ENCODE assay signal across 23 mouse cellular contexts in the genomic region with DNA sequence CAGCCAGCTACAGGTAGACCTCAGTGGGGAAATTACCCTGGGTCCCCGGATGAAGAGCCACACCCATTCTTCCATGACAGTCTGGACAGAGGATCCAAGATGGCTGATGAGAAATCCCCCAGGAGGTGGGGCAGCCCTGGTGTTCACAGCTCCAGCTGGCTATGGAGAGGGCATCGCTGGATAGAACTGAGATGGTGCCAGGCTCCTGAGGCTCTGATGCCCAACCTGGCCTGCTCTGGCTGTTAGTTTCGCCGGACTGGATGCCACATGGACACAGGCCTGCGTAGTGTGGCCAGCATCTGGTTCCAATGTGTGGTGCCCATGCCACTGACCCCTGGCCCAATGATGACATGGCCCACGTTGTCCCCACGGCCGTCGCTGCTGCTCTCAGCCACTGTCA. TPM values are rescaled to one million over a fixed set of nuclear protein-coding genes. Genes with fewer than 3 reads are reported as not detected.
A peak's percentile ranks its signal among the peaks of the same experiment; 100 is the strongest.
DNase-seq lines count a peak whose midpoint lies in the region; ATAC-seq and TF ChIP-seq lines count a peak whose summit lies in the region.
"Had no signal": no experiment of that assay in that cellular context is flagged by ENCODE, and none has a peak within 500 bp of the region (broad histone marks: within the 10 kb centered on the region; RNA-seq: fewer than 3 reads in every experiment).

No protein-coding gene starts in this region.

- H3K27me3 ChIP-seq in embryonic facial prominence, embryonic 14.5 days (replicated peaks; ENCODE audit: control insufficient read depth, insufficient read depth, low read length), result no peaks in the 10 kb centered on the region
- H3K27me3 ChIP-seq in embryonic facial prominence, embryonic 10.5 days (replicated peaks; ENCODE audit: low read depth, poor library complexity, severe bottlenecking), result no peaks in the 10 kb centered on the region
- H3K27me3 ChIP-seq in kidney, embryonic 15.5 days, result no peaks in the 10 kb centered on the region
- H3K27me3 ChIP-seq: CH12.LX; embryonic facial prominence, embryonic 15.5 days; forebrain, embryonic 15.5 days; heart, embryonic 13.5 days; hindbrain, embryonic 12.5 days; Patski had no signal

- H3K36me3 ChIP-seq in embryonic facial prominence, embryonic 14.5 days (ENCODE audit: control insufficient read depth, insufficient read depth, low read length), result no peaks in the 10 kb centered on the region
- H3K36me3 ChIP-seq in embryonic facial prominence, embryonic 10.5 days (replicated peaks), result no peaks in the 10 kb centered on the region; the same call in 1 of the 2 replicates
- H3K36me3 ChIP-seq in kidney, embryonic 15.5 days, result no peaks in the 10 kb centered on the region
- H3K36me3 ChIP-seq: embryonic facial prominence, embryonic 15.5 days; forebrain, embryonic 15.5 days; heart, embryonic 13.5 days; hindbrain, embryonic 12.5 days had no signal

- H3K4me1 ChIP-seq in embryonic facial prominence, embryonic 14.5 days (ENCODE audit: control insufficient read depth, insufficient read depth, low read length), result no peaks in the 10 kb centered on the region
- H3K4me1 ChIP-seq in embryonic facial prominence, embryonic 10.5 days, result peaks cover 22% of the 10 kb centered on the region
- H3K4me1 ChIP-seq in kidney, embryonic 15.5 days, result peaks cover 20% of the 10 kb centered on the region
- no peaks in the 10 kb centered on the region for H3K4me1 ChIP-seq in bone marrow, adult 2 months (ENCODE audit: control insufficient read depth, insufficient read depth, low read length)

- 0 out of 2 replicates have a peak overlapping the region, but pooled peaks have one; percentile 1 for H3K9ac ChIP-seq in embryonic facial prominence, embryonic 14.5 days (ENCODE audit: low read depth, low read length)
- H3K9ac ChIP-seq in kidney, embryonic 15.5 days, result 0 out of 2 replicates have a peak overlapping the region, but pooled peaks have one; percentile 3
- H3K9ac ChIP-seq: embryonic facial prominence, embryonic 15.5 days; forebrain, embryonic 15.5 days; heart, embryonic 13.5 days; hindbrain, embryonic 12.5 days had no signal

- no peaks in the 10 kb centered on the region for H3K9me3 ChIP-seq in embryonic facial prominence, embryonic 14.5 days (ENCODE audit: control insufficient read depth, low read length)
- no peaks in the 10 kb centered on the region for H3K9me3 ChIP-seq in embryonic facial prominence, embryonic 10.5 days
- no peaks in the 10 kb centered on the region for H3K9me3 ChIP-seq in kidney, embryonic 15.5 days (replicated peaks)
- H3K9me3 ChIP-seq: embryonic facial prominence, embryonic 15.5 days; forebrain, embryonic 15.5 days; heart, embryonic 13.5 days; hindbrain, embryonic 12.5 days had no signal

- DNase-seq in embryonic facial prominence, embryonic 14.5 days (ENCODE audit: low spot score), result no peak
- DNase-seq in embryonic facial prominence, embryonic 10.5 days (ENCODE audit: low spot score), result no peak
- DNase-seq in kidney, postnatal 25 days, result no peak
- peak; percentile 20 for DNase-seq in skeletal muscle tissue, adult 2 months (ENCODE audit: low read depth, low spot score)
- DNase-seq: adrenal gland, postnatal 14 days; gastrocnemius, postnatal 36 days; heart, adult 11 months; heart, postnatal 36 days had no signal

- TF ChIP-seq POLR2A in bone marrow, adult 2 months (IDR thresholded peaks at IDR 0.05; ENCODE audit: borderline replicate concordance, control insufficient read depth, low read depth, low read length), result peak; percentile 24; the same call in 1 of the 2 replicates

- no peak for TF ChIP-seq CTCF in bone marrow, adult 2 months (IDR thresholded peaks at IDR 0.05; ENCODE audit: control insufficient read depth, insufficient read depth, low read length)

- no peak for ATAC-seq in embryonic facial prominence, embryonic 14.5 days (ENCODE audit: low read depth)
- ATAC-seq in kidney, embryonic 15.5 days (replicated peaks; ENCODE audit: low FRiP score), result no peak
- ATAC-seq: activated CD4-positive, CD25-positive, alpha-beta regulatory T cell, adult 4 months; forebrain, embryonic 15.5 days; hindbrain, embryonic 16.5 days; Patski had no signal

- H3K4me3 ChIP-seq in embryonic facial prominence, embryonic 14.5 days (ENCODE audit: low read depth, low read length), result no peak overlapping the region
- H3K4me3 ChIP-seq in embryonic facial prominence, embryonic 10.5 days, result no peak overlapping the region
- no peak overlapping the region for H3K4me3 ChIP-seq in kidney, embryonic 15.5 days (replicated peaks)
- H3K4me3 ChIP-seq in bone marrow, adult 2 months (replicated peaks; ENCODE audit: control insufficient read depth, low read depth, low read length), result no peak overlapping the region
- H3K4me3 ChIP-seq: embryonic facial prominence, embryonic 15.5 days; erythroblast, embryonic 14.5 days; forebrain, embryonic 15.5 days; heart, embryonic 13.5 days; hindbrain, embryonic 12.5 days had no signal

- 75% methylated on average over 7 of the region's 9 CpGs for WGBS in embryonic facial prominence, embryonic 14.5 days
- WGBS in embryonic facial prominence, embryonic 10.5 days, result 86% methylated on average over 9 of the region's 9 CpGs
- WGBS in kidney, embryonic 15.5 days, result 90% methylated on average over 9 of the region's 9 CpGs
- 82% methylated on average over 9 of the region's 9 CpGs for WGBS in bone marrow, adult 2 months

- H3K4me2 ChIP-seq in embryonic facial prominence, embryonic 14.5 days (ENCODE audit: low read depth, low read length), result no peak overlapping the region
- no peak overlapping the region for H3K4me2 ChIP-seq in kidney, embryonic 15.5 days
- H3K4me2 ChIP-seq: embryonic facial prominence, embryonic 15.5 days; forebrain, embryonic 15.5 days; heart, embryonic 13.5 days; hindbrain, embryonic 12.5 days had no signal

- H3K27ac ChIP-seq in embryonic facial prominence, embryonic 14.5 days (replicated peaks; ENCODE audit: low read depth, low read length), result no peak overlapping the region
- H3K27ac ChIP-seq in embryonic facial prominence, embryonic 10.5 days (replicated peaks), result no peak overlapping the region
- H3K27ac ChIP-seq in kidney, embryonic 15.5 days, result no peak overlapping the region
- H3K27ac ChIP-seq in bone marrow, adult 2 months (ENCODE audit: control insufficient read depth, insufficient read depth, low read depth, low read length, poor library complexity), result no peak overlapping the region
- H3K27ac ChIP-seq: embryonic facial prominence, embryonic 15.5 days; forebrain, embryonic 15.5 days; heart, embryonic 13.5 days; hindbrain, embryonic 12.5 days had no signal

RNA-seq across cellular contexts. Expression of a gene that starts 8.2 kb away (rescaled TPM):
- 30.0 and 40.4 TPM in 2 replicates for polyA plus RNA-seq in embryonic facial prominence, embryonic 14.5 days (2014; fragmentation: Nextera tagmentation; extraction: Ambion mirVana)
- 31.5 and 31.8 TPM in 2 replicates for polyA plus RNA-seq in embryonic facial prominence, embryonic 10.5 days (2016; fragmentation: Nextera tagmentation; extraction: Ambion mirVana)
- 41.1 and 43.0 TPM in 2 replicates for polyA plus RNA-seq in kidney, embryonic 15.5 days (2015; fragmentation: Nextera tagmentation; extraction: Ambion mirVana)
- polyA plus RNA-seq in bone marrow, adult 2 months (2011; ENCODE audit: insufficient read depth, insufficient read length, low replicate concordance, missing spikeins), result 0.86 and 1.3 TPM in 2 replicates
- polyA plus RNA-seq: erythroblast, embryonic 14.5 days had no signal

RNA-seq across cellular contexts. Expression of a gene that starts 29.8 kb away (rescaled TPM):
- 0.90 and 1.9 TPM in 2 replicates for polyA plus RNA-seq in embryonic facial prominence, embryonic 14.5 days (2014; fragmentation: Nextera tagmentation; extraction: Ambion mirVana)
- polyA plus RNA-seq in embryonic facial prominence, embryonic 10.5 days (2016; fragmentation: Nextera tagmentation; extraction: Ambion mirVana), result 2.6 and 2.8 TPM in 2 replicates
- 2.7 and 2.9 TPM in 2 replicates for polyA plus RNA-seq in kidney, embryonic 15.5 days (2015; fragmentation: Nextera tagmentation; extraction: Ambion mirVana)
- not detected in 2 replicates for polyA plus RNA-seq in bone marrow, adult 2 months (2011; ENCODE audit: insufficient read depth, insufficient read length, low replicate concordance, missing spikeins)
- polyA plus RNA-seq: erythroblast, embryonic 14.5 days had no signal

RNA-seq across cellular contexts. Expression of a gene that starts 49.4 kb away (rescaled TPM):
- 48.3 and 52.6 TPM in 2 replicates for polyA plus RNA-seq in embryonic facial prominence, embryonic 14.5 days (2014; fragmentation: Nextera tagmentation; extraction: Ambion mirVana)
- polyA plus RNA-seq in embryonic facial prominence, embryonic 10.5 days (2016; fragmentation: Nextera tagmentation; extraction: Ambion mirVana), result 68.6 and 69.6 TPM in 2 replicates
- 50.2 and 57.4 TPM in 2 replicates for polyA plus RNA-seq in kidney, embryonic 15.5 days (2015; fragmentation: Nextera tagmentation; extraction: Ambion mirVana)
- 29.2 and 38.9 TPM in 2 replicates for polyA plus RNA-seq in bone marrow, adult 2 months (2011; ENCODE audit: insufficient read depth, insufficient read length, low replicate concordance, missing spikeins)

RNA-seq across cellular contexts. Expression of a gene that starts 50.9 kb away (rescaled TPM):
- polyA plus RNA-seq in embryonic facial prominence, embryonic 14.5 days (2014; fragmentation: Nextera tagmentation; extraction: Ambion mirVana), result not detected in 2 replicates
- not detected in 2 replicates for polyA plus RNA-seq in embryonic facial prominence, embryonic 10.5 days (2016; fragmentation: Nextera tagmentation; extraction: Ambion mirVana)
- 0.28 TPM in 1 of 2 replicates, not detected in the other for polyA plus RNA-seq in kidney, embryonic 15.5 days (2015; fragmentation: Nextera tagmentation; extraction: Ambion mirVana)
- not detected in 2 replicates for polyA plus RNA-seq in bone marrow, adult 2 months (2011; ENCODE audit: insufficient read depth, insufficient read length, low replicate concordance, missing spikeins)
- polyA plus RNA-seq: activated CD4-positive, CD25-positive, alpha-beta regulatory T cell, adult 4 months; cerebellum, adult 2 months; embryonic facial prominence, embryonic 15.5 days; erythroblast, embryonic 14.5 days; forebrain, embryonic 11.5 days; forebrain, embryonic 15.5 days; heart, embryonic 13.5 days; heart, postnatal 0 days; hindbrain, embryonic 12.5 days; hindbrain, embryonic 16.5 days; intestine, embryonic 14.5 days had no signal

Comparison
In these comparisons a context has a peak if more than half of its experiments do, and no peak if none do; other contexts are left out.
1. RNA of a gene that starts 8.2 kb away (polyA plus RNA-seq): 41.1 to 43.0 TPM in kidney, embryonic 15.5 days, 31.5 to 31.8 TPM in embryonic facial prominence, embryonic 10.5 days and 30.0 to 40.4 TPM in embryonic facial prominence, embryonic 14.5 days; 0.86 to 1.3 TPM in bone marrow, adult 2 months; every median in the first group is over 10 times any median in the second.